Mouse (Mus musculus) embryonic facial prominence, embryonic 12.5 days (tissue): ENCODE results near the gene Smim22. TPM values are rescaled to one million over a fixed set of nuclear protein-coding genes. Genes with fewer than 3 reads are reported as not detected.

Experiments
- ATAC-seq: fragments of 200-750 bp; cut with Nextera tagmentation; 2 replicates; pipeline ENCODE4 v1.8.0; 2017; ENCODE audit not compliant: insufficient number of reproducible peaks, insufficient read depth, low FRiP score, low TSS enrichment
- H3K27ac ChIP-seq: fragments of 300-500 bp; sonication (generic); 2 replicates; pipeline ENCODE4 v1.5.1; 2016; ENCODE audit warnings: mild to moderate bottlenecking
- H3K27me3 ChIP-seq: fragments of 300-500 bp; sonication (generic); 2 replicates; pipeline ENCODE4 v1.6.1; 2016; ENCODE audit warnings: mild to moderate bottlenecking, moderate library complexity
- H3K36me3 ChIP-seq: fragments of 300-500 bp; sonication (generic); 2 replicates; pipeline ENCODE4 v1.6.1; 2016; ENCODE audit warnings: mild to moderate bottlenecking
- H3K4me1 ChIP-seq: fragments of 300-500 bp; sonication (generic); 2 replicates; pipeline ENCODE4 v1.6.1; 2016
- H3K4me2 ChIP-seq: fragments of 300-500 bp; sonication (generic); replicated peaks from 2 replicates; pipeline ENCODE4 v1.6.1; 2016; ENCODE audit warnings: mild to moderate bottlenecking, moderate library complexity
- H3K4me3 ChIP-seq: fragments of 300-500 bp; sonication (generic); 2 replicates; pipeline ENCODE4 v1.5.1; 2016; ENCODE audit warnings: mild to moderate bottlenecking
- H3K9ac ChIP-seq: fragments of 300-500 bp; sonication (generic); 2 replicates; pipeline ENCODE4 v1.6.1; 2016; ENCODE audit warnings: mild to moderate bottlenecking, moderate library complexity
- H3K9me3 ChIP-seq: fragments of 300-500 bp; sonication (generic); 2 replicates; pipeline ENCODE4 v1.6.1; 2016; ENCODE audit warnings: mild to moderate bottlenecking, moderate library complexity
- WGBS: fragments of 180-500 bp; shearing (Covaris S2); methylation state at CpG from one replicate; pipeline ENCODE4 v1.1.7; 2016; 5-methylcytosine and 5-hydroxymethylcytosine counted together
- polyA plus RNA-seq: library from polyadenylated mRNA; unstranded; fragments of >200 nt; fragmentation: Nextera tagmentation; extraction: Ambion mirVana; gene quantifications from 2 replicates; pipeline ENCODE4 v1.2.1, GENCODE M21; 2016

Gene Smim22
- polyA plus RNA-seq, 1 experiment from 2014 or later: 3.6 TPM

DNA sequence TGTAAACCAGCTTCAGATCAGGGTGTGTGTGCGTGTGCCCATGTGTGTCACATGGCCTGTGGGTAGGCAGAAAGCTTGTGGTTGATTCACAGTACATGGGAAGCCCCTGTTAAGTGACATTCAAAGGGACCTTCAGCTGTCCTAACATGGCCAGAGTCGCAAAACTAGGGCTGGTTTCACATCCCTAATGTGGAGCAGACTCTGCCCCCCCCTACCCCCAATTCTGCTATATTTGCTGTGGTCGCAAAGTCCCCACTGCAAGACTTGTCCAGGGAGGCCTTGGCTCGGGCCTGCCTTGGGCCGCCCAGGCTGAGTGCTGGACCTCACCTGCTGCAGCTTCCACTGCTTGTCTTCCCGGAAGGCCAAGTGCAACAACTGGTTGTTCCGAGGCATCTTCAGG lies 4.2 kb downstream of the Smim22 start:
- H3K27ac ChIP-seq: no peak overlapping the region
- 89% methylated on average over 7 of the region's 7 CpGs for WGBS
- H3K27me3 ChIP-seq: no peaks in the 10 kb centered on the region
- H3K4me3 ChIP-seq: no peak overlapping the region
- no peak for ATAC-seq
- H3K4me2 ChIP-seq: no peak overlapping the region
- peaks cover 10% of the 10 kb centered on the region for H3K4me1 ChIP-seq
- no peak overlapping the region for H3K9ac ChIP-seq
- H3K9me3 ChIP-seq: no peaks in the 10 kb centered on the region
- H3K36me3 ChIP-seq: peaks cover 20% of the 10 kb centered on the region

DNA sequence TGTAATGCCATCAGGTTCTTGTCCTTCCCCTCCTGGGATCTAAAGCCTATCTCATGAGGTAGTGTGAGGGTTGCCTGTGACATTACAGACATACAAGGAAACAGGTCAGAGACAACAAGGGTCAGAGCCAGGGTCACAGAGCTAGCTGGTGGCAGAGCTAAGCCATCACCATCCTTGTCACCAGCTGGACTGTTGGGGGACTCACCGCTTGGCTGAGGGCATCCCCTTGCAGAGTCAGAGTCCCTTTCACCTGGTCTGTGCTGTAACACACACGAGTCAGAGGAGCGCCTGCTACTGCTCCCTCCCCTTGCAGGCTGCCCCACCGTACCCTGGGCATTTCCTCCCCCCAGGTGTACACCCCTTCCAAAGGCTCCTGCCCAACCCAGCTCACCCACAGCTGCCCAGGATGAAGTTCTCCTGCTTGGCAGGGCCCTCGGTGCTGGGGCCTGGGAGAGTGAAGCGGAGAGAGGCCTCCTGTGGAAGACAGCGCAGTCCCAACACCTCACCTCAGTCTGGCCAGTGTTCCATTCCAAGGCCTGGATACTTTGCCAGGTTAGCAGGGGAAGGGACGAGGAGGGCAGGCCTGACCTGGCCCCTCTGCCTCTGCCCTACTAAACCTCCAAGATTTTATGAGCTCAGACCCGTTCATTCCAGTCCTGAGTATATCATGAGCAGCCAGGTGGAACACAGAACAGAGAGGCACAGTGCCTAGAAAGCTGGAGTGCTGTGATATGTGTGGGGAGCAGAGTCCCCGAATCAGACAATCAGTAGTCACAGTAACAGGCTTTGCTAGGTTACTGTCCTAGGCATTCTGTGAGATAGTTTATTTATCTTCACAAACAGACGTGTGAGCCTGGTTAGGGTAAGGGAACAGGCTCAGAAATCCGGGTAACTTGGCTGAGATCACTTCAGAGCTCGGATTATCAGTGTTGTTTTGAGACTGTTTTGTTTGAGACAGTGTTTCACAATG lies 5.2 kb downstream of the Smim22 start:
- peak overlapping the region; percentile 64 for H3K9ac ChIP-seq
- H3K36me3 ChIP-seq: peaks cover 30% of the 10 kb centered on the region
- peaks cover 10% of the 10 kb centered on the region for H3K4me1 ChIP-seq
- ATAC-seq: no peak
- no peak overlapping the region for H3K27ac ChIP-seq
- peak overlapping the region; percentile 75 for H3K4me2 ChIP-seq
- H3K4me3 ChIP-seq: peak overlapping the region; percentile 56
- no peaks in the 10 kb centered on the region for H3K9me3 ChIP-seq
- no peaks in the 10 kb centered on the region for H3K27me3 ChIP-seq
- 56% methylated on average over 13 of the region's 13 CpGs for WGBS

DNA sequence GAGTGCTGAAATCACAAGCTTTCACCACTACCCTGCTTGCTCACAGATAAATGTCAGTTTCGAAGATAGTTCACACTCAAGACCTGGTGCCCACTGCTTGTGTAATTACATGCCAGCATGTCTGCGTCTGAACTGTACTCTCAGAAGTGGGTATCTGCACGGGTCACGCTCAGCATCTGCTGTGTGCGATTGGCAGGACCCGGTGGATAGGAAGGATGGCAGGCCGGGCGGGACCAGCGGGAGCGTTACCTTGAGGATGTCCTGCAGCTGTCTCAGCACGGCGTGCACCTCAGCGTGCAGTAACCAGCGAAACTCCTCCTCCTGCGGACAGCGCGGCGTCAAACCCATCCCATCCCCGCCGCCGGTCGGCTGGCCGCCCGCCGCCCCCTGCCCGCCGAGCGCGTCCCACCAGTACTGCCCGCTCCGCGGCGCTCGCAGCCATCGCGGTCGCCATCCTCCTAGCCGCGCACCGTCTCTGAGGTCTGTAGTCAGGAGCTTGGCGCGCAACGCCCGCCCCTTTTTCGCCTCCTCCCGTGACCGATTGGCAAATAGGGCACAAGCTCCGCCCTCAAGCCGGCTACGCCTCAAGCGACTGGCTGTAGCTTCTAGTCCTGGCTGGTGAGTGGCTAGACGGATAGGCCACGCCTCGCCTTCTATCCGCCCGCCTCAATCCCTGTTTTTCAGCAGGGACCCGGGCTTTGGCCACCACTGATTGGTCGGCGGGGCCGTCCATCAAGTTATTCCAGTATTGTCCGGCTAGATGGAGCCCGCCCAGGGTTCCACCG lies 6.2 kb downstream of the Smim22 start, which contains the start of gene Rogdi:
TSS of gene Rogdi (minus strand) at position 500 of the 785 bp plus-strand sequence.
- peak; percentile 98 for ATAC-seq
- Histone ChIP-seq H3K4me1 (peaks cover 10% of the 10 kb centered on the region), H3K27me3 (no peaks in the 10 kb centered on the region), H3K9me3 (no peaks in the 10 kb centered on the region), H3K9ac (peak within 1 kb of the TSS; percentile 64), H3K4me3 (peak within 1 kb of the TSS; percentile 56), H3K4me2 (peak within 1 kb of the TSS; percentile 75), H3K27ac (no peak within 1 kb of the TSS), H3K36me3 (peaks cover 38% of the 10 kb centered on the region)
- under 1% methylated on average over 59 of the region's 63 CpGs for WGBS

DNA sequence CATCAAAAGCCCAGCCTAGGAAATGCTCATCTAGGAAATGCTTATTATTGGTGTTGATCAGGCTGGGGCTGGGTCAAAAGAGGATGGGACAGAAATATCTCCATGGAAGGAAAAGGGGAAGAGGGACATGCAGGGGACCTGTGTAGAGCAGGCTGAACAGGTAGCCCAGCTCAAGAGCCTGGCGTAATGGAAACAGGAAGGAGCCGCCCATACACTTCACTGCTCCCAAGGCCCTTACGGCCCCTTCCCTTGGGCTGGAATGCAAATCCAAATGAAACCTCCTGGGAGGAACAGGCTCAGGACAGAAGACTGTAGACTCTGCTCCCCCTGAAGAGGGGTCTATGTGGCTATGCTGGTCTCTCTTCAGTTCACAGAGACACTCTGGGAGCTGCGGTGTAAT lies 7.5 kb downstream of the Smim22 start:
- H3K4me1 ChIP-seq: peaks cover 10% of the 10 kb centered on the region
- ATAC-seq: no peak
- H3K36me3 ChIP-seq: peaks cover 52% of the 10 kb centered on the region
- no peak overlapping the region for H3K4me3 ChIP-seq
- no peak overlapping the region for H3K27ac ChIP-seq
- H3K27me3 ChIP-seq: no peaks in the 10 kb centered on the region
- no peak overlapping the region for H3K4me2 ChIP-seq
- no peak overlapping the region for H3K9ac ChIP-seq
- H3K9me3 ChIP-seq: no peaks in the 10 kb centered on the region
- 92% methylated on average over 4 of the region's 4 CpGs for WGBS

DNA sequence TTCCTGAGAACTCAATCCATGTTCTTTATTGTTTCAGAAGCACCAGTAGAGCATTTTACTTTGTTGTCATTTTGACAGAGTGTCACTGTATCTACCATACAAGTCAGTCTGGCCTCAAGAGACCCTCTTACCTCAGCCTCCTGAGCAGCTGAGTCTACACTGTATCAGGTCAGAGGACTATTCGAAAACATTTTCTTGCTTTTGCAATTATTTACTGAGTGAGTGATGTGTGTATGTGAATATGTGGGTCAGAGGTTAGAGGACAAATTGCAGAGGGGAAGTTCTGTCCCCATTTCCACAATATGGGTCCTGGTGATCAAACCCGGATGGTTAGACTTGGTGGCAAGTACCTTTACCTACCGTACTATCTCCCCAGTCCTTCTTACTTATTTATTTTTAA lies 16.9 kb downstream of the Smim22 start:
- H3K27ac ChIP-seq: no peak overlapping the region
- no peaks in the 10 kb centered on the region for H3K27me3 ChIP-seq
- no peak overlapping the region for H3K9ac ChIP-seq
- ATAC-seq: no peak
- no peaks in the 10 kb centered on the region for H3K9me3 ChIP-seq
- H3K4me2 ChIP-seq: no peak overlapping the region
- peaks cover 90% of the 10 kb centered on the region for H3K36me3 ChIP-seq
- H3K4me3 ChIP-seq: no peak overlapping the region
- 95% methylated on average over 3 of the region's 3 CpGs for WGBS
- H3K4me1 ChIP-seq: no peaks in the 10 kb centered on the region

DNA sequence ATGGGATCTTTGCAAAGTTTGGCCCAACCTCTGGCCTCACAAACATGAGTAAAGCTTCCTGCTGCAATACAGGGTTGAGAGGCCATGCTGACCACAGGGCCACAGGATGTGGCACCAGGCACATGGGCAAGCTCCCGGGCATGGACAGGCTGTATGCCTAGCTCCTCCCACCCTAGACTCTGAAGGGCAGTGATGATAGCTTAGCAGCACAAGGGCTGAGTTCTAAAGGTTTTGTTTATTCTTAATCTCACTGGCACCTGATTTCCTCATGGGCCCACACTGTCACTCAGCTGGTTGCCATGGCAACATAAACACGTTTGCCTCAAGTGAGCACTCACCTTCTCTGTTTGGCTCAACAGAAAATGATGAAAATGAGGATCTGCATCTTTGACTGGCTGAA lies 22.8 kb downstream of the Smim22 start:
- Histone ChIP-seq H3K4me3 (no peak overlapping the region), H3K9ac (no peak overlapping the region), H3K27ac (no peak overlapping the region), H3K4me2 (no peak overlapping the region), H3K9me3 (no peaks in the 10 kb centered on the region), H3K4me1 (no peaks in the 10 kb centered on the region), H3K27me3 (no peaks in the 10 kb centered on the region), H3K36me3 (peaks cover 95% of the 10 kb centered on the region)
- 74% methylated on average over 2 of the region's 2 CpGs for WGBS
- no peak for ATAC-seq

DNA sequence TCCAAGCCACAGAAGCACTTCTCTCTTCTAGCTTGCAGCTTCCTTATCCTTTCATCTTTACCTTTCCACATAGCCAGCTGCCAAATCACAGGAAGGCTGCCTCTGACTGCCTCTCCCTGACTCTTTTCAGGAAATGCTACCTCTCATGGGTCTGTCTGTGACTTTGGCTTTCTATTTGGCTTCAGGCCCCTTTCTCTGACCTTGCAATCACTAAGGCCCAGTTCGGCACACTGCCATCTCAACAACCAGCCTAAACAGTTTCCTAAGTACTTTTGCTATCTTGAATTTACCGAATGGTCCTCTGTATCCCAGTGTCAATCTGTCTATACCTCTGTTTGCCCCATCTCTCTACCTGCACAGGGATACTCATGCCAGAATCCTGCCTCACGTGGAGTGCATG lies 28.5 kb downstream of the Smim22 start:
- no peak for ATAC-seq
- no peak overlapping the region for H3K27ac ChIP-seq
- H3K4me3 ChIP-seq: no peak overlapping the region
- 94% methylated on average over 3 of the region's 3 CpGs for WGBS
- H3K4me2 ChIP-seq: no peak overlapping the region
- H3K27me3 ChIP-seq: no peaks in the 10 kb centered on the region
- H3K9ac ChIP-seq: no peak overlapping the region
- H3K9me3 ChIP-seq: no peaks in the 10 kb centered on the region
- peaks cover 91% of the 10 kb centered on the region for H3K36me3 ChIP-seq
- no peaks in the 10 kb centered on the region for H3K4me1 ChIP-seq

DNA sequence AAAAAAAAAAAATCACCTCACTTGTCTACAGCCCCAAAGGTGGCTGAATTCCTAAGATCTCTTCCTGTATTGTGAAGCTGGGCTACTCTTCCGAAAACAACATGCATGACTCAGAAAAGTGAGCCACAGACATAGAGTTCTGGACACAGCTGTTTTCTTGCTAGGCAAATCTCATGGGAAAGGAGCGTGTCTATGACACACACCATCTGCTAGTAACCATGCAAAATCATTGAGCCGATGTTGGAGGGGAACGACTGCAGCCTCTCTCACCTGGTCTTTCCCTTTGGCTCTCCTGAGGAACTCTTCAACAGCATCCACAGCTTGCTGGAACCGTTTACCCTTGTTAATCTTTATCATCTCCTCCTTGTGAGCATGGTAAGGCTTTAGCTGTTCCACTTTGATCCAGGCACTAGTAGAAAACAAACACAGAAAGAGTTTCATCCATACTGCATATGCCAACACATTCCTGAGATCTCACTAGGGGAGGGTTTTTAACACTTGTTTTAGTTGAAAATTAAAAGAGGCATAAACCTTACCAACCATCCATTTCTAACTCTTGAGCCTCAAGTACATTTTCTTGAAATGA lies 29.7 kb downstream of the Smim22 start:
- no peak overlapping the region for H3K27ac ChIP-seq
- H3K27me3 ChIP-seq: no peaks in the 10 kb centered on the region
- H3K4me2 ChIP-seq: no peak overlapping the region
- H3K9me3 ChIP-seq: no peaks in the 10 kb centered on the region
- ATAC-seq: no peak
- 85% methylated on average over 5 of the region's 5 CpGs for WGBS
- no peak overlapping the region for H3K4me3 ChIP-seq
- no peak overlapping the region for H3K9ac ChIP-seq
- H3K36me3 ChIP-seq: peaks cover 90% of the 10 kb centered on the region
- H3K4me1 ChIP-seq: no peaks in the 10 kb centered on the region

DNA sequence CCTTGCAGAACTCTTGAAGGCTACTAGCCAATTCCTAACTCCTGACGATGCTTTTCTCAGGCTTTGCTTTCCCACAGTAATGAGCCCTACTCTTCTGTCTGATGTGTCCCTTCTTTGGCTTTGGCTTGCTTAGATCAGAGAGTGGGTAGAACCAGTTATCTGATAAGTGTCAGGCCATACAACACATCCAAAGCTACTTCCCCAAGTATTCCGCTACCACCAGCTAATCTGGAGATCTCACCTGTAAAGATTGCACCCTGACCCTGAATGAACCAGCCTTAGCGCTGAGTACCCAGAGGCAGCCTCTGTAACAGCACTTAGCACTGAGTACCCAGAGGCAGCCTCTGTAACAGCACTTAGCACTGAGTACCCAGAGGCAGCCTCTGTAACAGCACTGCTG lies 38.2 kb downstream of the Smim22 start:
- H3K4me1 ChIP-seq: peaks cover 10% of the 10 kb centered on the region
- peaks cover 64% of the 10 kb centered on the region for H3K36me3 ChIP-seq
- no peak overlapping the region for H3K4me2 ChIP-seq
- 94% methylated on average over 3 of the region's 3 CpGs for WGBS
- H3K27ac ChIP-seq: no peak overlapping the region
- no peaks in the 10 kb centered on the region for H3K9me3 ChIP-seq
- H3K27me3 ChIP-seq: no peaks in the 10 kb centered on the region
- H3K4me3 ChIP-seq: no peak overlapping the region
- no peak overlapping the region for H3K9ac ChIP-seq
- ATAC-seq: no peak

DNA sequence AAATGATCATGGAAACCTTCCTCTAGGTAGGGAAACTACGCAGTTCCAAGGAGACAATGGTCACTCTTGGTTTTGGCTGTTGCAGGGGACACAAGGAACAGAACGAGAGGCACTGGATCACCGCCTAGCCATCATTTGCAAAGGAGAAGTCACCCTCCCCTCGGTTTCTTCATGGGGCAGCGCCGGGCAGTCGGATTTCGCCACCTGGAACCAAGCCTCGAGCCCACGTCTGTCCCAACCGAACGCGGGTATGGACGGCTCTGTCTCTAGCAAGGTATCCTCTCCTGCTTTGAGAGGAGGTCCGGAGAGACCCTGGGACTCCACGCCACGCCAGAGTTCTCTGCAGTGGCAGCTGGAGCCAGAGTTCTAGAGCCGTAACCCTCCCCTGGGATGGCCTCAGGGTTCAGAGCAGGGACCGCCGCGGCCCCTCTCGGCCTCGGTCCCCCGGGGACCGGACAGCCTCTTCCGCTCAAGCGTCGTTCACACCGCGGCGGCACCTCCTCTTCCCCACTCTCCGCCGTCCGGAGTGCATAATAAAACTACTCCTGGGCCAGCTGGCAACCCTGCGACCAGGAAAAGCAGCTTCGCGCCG lies 42.2 kb downstream of the Smim22 start:
- Histone ChIP-seq H3K4me3 (peak overlapping the region; percentile 99), H3K27ac (peak overlapping the region; percentile 89), H3K4me2 (peak overlapping the region; percentile 79), H3K4me1 (peaks cover 18% of the 10 kb centered on the region), H3K27me3 (no peaks in the 10 kb centered on the region), H3K36me3 (peaks cover 40% of the 10 kb centered on the region), H3K9me3 (no peaks in the 10 kb centered on the region), H3K9ac (peak overlapping the region; percentile 93)
- WGBS: under 1% methylated on average over 38 of the region's 38 CpGs
- peak; percentile 68 for ATAC-seq

DNA sequence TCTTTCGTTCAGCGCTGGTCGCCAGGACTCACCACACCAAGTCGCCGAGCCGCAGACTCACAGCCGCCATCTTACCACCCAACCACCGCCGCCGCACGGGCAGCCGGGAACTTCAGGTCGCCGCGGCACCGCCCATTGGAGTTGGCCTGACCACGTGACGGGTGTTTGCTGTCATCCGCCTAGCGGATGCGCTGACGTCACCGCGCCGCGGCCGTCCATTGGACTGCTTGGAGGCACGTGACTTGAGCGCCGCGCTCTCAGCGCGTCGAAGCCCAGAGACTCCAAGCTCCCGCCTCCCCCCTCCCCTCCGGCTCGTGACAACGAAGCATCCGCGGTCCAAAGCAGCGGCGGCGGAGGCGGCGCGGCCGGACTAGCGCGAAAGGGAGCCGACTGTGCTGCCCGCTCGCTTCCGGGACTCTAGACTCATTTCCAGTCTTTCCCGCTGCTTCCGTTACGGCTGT lies 42.7 kb downstream of the Smim22 start, which contains the start of the genes Glyr1 and Ubn1:
TSS of gene Glyr1 (minus strand) at position 90 of the 461 bp plus-strand sequence.
TSS of gene Ubn1 (plus strand) at position 284 of the 461 bp plus-strand sequence.
- under 1% methylated on average over 54 of the region's 56 CpGs for WGBS
- Histone ChIP-seq H3K9ac (peak within 1 kb of the TSS; percentile 93), H3K4me3 (peak within 1 kb of the TSS; percentile 99), H3K27ac (peak within 1 kb of the TSS; percentile 93), H3K4me1 (peaks cover 18% of the 10 kb centered on the region), H3K9me3 (no peaks in the 10 kb centered on the region), H3K36me3 (peaks cover 34% of the 10 kb centered on the region), H3K27me3 (no peaks in the 10 kb centered on the region), H3K4me2 (peak within 1 kb of the TSS; percentile 80)
- ATAC-seq: peak; percentile 97
